Mouse (Mus musculus) megakaryocyte, embryonic 14.5 days (primary cell): ENCODE results near the gene Wnt7b.

Source experiments
- FLI1 ChIP-seq: IDR thresholded peaks from 2 replicates; pipeline ENCODE4 v1.6.1; 2012; ENCODE audit warnings: low read length, inconsistent platforms, mixed read lengths
- GATA1 ChIP-seq: IDR thresholded peaks from 3 replicates; pipeline ENCODE4 v1.6.1; 2012; ENCODE audit warnings: mixed read lengths, low read length, inconsistent platforms, borderline replicate concordance

- TF ChIP-seq GATA1 (no peak), FLI1 (no peak)
These were observed 9.5 kb downstream of the Wnt7b start for GRCm38 (mm10) chr15:85572619-85573254.
